Mouse (Mus musculus) brain, embryonic 14.5 days (tissue): ENCODE measurements at regions not wholly inside any gene's neighbourhood (a gene's known extent, or its start where the extent isn't known, plus 50 kb on each side); places are given as distances from the start of the nearest gene placed in this dataset.

Experiments used
- CTCF ChIP-seq: fragments of 200-500 bp; IDR thresholded peaks from 2 replicates; pipeline ENCODE4 v1.5.1; 2012; ENCODE audit warnings: inconsistent platforms, mild to moderate bottlenecking, moderate library complexity, borderline replicate concordance; ENCODE audit not compliant: insufficient read depth, insufficient read length; ENCODE audit errors: extremely low read depth
- POLR2A ChIP-seq: fragments of 200-500 bp; IDR thresholded peaks from 2 replicates; pipeline ENCODE4 v1.6.1; 2012; ENCODE audit warnings: mild to moderate bottlenecking, inconsistent platforms, borderline replicate concordance; ENCODE audit not compliant: poor library complexity, insufficient read depth, insufficient read length, severe bottlenecking; ENCODE audit errors: extremely low read depth

- TF ChIP-seq CTCF = 0 out of 2 replicates have a peak, but pooled peaks have one; percentile 10
- no peak for TF ChIP-seq POLR2A
These were observed 1108.2 kb downstream of the Pcdh7 start for GRCm38 (mm10) chr5:58825970-58826369.
